Mouse (Mus musculus): ENCODE results near the gene Slc1a7. TPM values are rescaled to one million over a fixed set of nuclear protein-coding genes. Genes with fewer than 3 reads are reported as not detected.
A peak's percentile ranks its signal among the peaks of the same experiment; 100 is the strongest.

Gene Slc1a7
- polyA plus RNA-seq, 1 experiment from 2014 or later, result 0.09 TPM

DNA sequence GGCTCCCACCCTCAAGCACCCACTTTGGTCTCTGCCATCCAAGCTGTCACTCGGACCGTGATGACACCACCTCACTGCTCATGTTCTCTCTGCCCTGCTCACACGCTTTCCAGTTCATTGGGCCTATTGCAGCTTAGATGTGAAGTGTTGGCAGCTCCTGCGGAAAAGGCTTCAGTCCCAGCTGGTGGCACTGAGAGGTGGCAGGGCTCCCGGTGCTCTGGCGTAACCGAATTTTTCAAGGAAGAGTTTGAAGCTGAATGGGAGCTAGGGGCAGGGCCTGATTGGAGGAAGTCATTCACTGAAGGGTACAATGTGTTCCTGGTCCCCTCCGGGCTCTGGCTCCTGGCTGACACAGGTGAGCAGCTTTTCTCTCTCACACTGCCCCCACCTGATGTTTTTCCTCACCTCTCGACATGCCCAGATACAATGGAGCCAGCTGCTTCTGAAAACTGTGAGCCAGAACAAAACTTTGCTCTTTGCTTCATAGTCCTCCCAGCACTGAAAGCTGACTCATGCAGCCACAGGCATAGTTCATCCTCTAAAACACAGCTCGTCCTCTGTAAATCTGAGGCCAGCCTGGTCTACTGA is 83.6 kb downstream of the Slc1a7 start:
- 81% methylated on average over 10 of the region's 10 CpGs for WGBS
- Histone ChIP-seq H3K36me3 (ENCODE audit: insufficient read depth) (peaks cover 82% of the 10 kb centered on the region), H3K27me3 (ENCODE audit: insufficient read depth, low read length) (no peaks in the 10 kb centered on the region), H3K4me2 (no peak overlapping the region), H3K9ac (no peak overlapping the region), H3K9me3 (ENCODE audit: low read depth, low read length) (no peaks in the 10 kb centered on the region), H3K4me3 (ENCODE audit: low read depth, low read length) (no peak overlapping the region), H3K27ac (ENCODE audit: low read depth) (no peak overlapping the region), H3K4me1 (ENCODE audit: insufficient read depth) (no peaks in the 10 kb centered on the region)
- ATAC-seq (ENCODE audit: insufficient read depth) (no peak), DNase-seq (no peak)
- no peak for TF ChIP-seq CTCF (IDR thresholded peaks at IDR 0.05; ENCODE audit: low read depth)

DNA sequence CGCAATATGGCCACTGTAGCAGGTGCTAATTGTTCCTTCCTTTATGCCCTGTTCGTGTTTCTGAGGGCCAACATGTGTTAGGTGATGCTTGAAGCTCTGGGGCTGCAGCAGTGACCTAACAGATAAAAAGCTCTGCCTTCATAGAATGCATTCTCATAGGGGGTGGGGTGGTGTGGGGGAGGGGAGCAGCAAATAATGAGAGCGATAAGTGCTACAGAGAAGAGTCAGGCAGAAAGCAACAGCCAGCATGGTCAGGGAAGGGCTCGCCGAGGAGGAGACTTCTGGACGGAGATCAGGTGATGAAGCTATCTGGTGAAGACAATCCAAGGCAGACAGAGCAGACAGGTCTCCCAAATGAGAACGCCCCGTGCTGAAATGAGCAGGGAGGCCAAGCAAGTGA is 84.5 kb downstream of the Slc1a7 start:
- 73% methylated on average over 8 of the region's 8 CpGs for WGBS
- no peak for DNase-seq

DNA sequence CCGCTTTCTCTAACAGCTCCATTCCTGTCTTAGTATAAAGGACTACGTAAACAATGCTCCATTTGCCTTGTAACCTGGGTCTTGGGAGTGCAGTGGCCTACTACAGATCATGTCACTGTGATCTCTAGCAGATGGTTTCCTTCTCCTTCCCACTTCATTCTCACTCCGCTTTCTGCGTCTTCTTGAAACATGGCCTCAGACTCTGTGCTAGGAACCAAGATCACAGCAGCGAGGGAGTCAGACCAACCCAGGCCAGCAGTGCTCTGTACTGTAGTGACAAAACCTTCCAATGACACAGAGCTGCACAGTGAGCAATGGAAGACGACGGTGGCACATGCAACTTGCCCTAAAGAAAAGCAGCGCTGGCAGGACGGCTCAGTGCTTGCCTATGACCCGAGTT is 87.7 kb downstream of the Slc1a7 start:
- Histone ChIP-seq H3K4me2 (no peak overlapping the region), H3K27me3 (ENCODE audit: insufficient read depth, low read length) (no peaks in the 10 kb centered on the region), H3K9me3 (ENCODE audit: low read depth, low read length) (no peaks in the 10 kb centered on the region), H3K9ac (no peak overlapping the region), H3K27ac (ENCODE audit: low read depth) (peak overlapping the region; percentile 20; the same call in 1 of the 2 replicates), H3K36me3 (ENCODE audit: insufficient read depth) (peaks cover 74% of the 10 kb centered on the region), H3K4me1 (ENCODE audit: insufficient read depth) (no peaks in the 10 kb centered on the region), H3K4me3 (ENCODE audit: low read depth, low read length) (no peak overlapping the region)
- ATAC-seq (ENCODE audit: insufficient read depth) (peak; percentile 85; the same call in 1 of the 2 replicates), DNase-seq (peak; percentile 81)
- TF ChIP-seq CTCF (IDR thresholded peaks at IDR 0.05; ENCODE audit: low read depth), result no peak
- 60% methylated on average over 10 of the region's 10 CpGs for WGBS

More for the DNA sequence above, 84.5 kb downstream of the Slc1a7 start:
- Histone ChIP-seq H3K36me3 (ENCODE audit: insufficient read depth) (peaks cover 76% of the 10 kb centered on the region), H3K27ac (ENCODE audit: low read depth) (no peak overlapping the region), H3K4me3 (ENCODE audit: low read depth, low read length) (no peak overlapping the region), H3K9ac (no peak overlapping the region), H3K4me1 (ENCODE audit: insufficient read depth) (no peaks in the 10 kb centered on the region), H3K27me3 (ENCODE audit: insufficient read depth, low read length) (no peaks in the 10 kb centered on the region), H3K4me2 (no peak overlapping the region), H3K9me3 (ENCODE audit: low read depth, low read length) (no peaks in the 10 kb centered on the region)
- TF ChIP-seq CTCF (IDR thresholded peaks at IDR 0.05; ENCODE audit: low read depth), result no peak
- ATAC-seq (ENCODE audit: insufficient read depth), result no peak

DNA sequence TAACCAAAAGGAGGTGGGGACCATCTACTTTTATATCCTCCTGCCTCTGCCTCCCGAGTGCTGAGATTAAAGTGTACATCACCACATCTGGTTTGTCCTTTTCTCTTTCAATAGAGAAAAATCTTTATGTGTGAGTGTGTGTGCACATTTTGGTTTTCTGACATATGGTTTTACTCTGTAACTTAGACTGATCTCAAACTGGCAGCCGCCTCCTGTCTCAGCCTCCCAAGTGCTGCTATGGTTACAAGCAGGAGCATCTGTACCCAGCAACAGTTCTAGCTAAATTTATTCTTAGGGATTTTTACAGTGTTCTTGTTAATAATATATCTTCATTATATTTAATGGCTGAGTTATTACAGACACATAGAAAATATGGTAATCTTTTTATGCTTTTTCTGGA is 89.1 kb downstream of the Slc1a7 start:
- Histone ChIP-seq H3K4me3 (ENCODE audit: low read depth, low read length) (no peak overlapping the region), H3K27ac (ENCODE audit: low read depth) (no peak overlapping the region), H3K9me3 (ENCODE audit: low read depth, low read length) (no peaks in the 10 kb centered on the region), H3K9ac (no peak overlapping the region), H3K4me2 (no peak overlapping the region), H3K4me1 (ENCODE audit: insufficient read depth) (no peaks in the 10 kb centered on the region), H3K36me3 (ENCODE audit: insufficient read depth) (peaks cover 72% of the 10 kb centered on the region), H3K27me3 (ENCODE audit: insufficient read depth, low read length) (no peaks in the 10 kb centered on the region)
- 88% methylated on average over 2 of the region's 2 CpGs for WGBS
- TF ChIP-seq CTCF (IDR thresholded peaks at IDR 0.05; ENCODE audit: low read depth), result no peak
- ATAC-seq (ENCODE audit: insufficient read depth) (no peak), DNase-seq (no peak)

DNA sequence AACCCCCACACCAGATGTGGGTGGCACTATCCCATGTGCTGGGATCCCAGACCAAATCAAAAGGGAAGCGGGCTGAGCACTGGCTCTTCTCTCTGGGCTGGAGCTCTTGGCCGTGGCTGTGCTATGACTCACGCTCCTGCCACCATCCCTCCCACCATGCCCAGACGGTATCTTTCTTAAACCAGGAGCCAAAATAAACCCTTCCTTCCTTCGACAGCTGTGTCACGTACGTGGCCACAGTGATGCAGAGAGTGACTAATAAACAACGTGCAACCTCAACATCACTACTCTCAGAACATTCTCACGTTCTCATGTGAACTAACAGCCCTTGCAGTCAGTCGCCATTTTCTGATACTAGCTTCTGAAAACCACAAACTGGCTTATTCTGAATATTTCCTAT is 90.0 kb downstream of the Slc1a7 start:
- Histone ChIP-seq H3K4me1 (ENCODE audit: insufficient read depth) (no peaks in the 10 kb centered on the region), H3K27ac (ENCODE audit: low read depth) (no peak overlapping the region), H3K36me3 (ENCODE audit: insufficient read depth) (peaks cover 73% of the 10 kb centered on the region), H3K4me2 (no peak overlapping the region), H3K27me3 (ENCODE audit: insufficient read depth, low read length) (no peaks in the 10 kb centered on the region), H3K9ac (no peak overlapping the region), H3K9me3 (ENCODE audit: low read depth, low read length) (no peaks in the 10 kb centered on the region), H3K4me3 (ENCODE audit: low read depth, low read length) (no peak overlapping the region)
- WGBS, result 40% methylated on average over 10 of the region's 10 CpGs
- TF ChIP-seq CTCF (IDR thresholded peaks at IDR 0.05; ENCODE audit: low read depth), result no peak
- ATAC-seq (ENCODE audit: insufficient read depth), result peak; percentile 55; the same call in 1 of the 2 replicates
- DNase-seq, result peak; percentile 49

DNA sequence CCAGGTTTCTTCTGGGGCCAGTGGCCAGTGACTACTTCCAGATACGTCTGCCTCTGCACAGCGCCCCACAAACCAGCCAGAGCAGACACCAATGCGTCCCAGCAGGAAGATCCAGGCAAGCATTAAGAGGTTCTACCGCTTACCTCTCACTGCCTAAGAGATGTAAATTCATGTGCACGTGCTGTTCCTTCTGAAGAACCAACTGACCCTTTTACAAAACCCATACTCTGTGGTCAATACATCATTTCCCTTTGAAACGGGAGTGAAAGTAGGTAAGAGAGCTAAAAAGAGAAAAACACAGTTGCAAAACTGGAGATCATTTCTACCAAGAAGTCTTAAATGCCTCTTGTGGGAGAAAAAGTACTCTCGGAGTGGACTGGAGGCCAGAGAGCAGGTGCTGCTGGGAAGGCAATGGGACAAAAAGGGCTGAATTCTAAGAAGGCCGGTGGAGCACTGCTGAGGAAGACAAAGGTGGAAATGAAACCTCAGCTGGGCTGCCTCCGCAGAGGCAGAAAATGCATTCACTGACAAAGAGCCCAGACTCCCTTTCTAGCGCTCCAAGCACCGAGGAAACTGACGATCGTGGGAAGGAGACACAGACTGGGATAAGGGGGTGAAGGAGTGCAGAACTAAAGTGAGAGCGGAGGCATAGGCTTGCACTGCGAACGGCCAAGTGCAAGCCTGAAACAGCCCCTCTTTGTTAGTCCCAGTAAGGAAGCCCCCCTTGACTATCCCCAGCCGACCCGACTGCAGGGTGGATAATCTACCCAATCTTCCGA is 91.7 kb downstream of the Slc1a7 start:
- 82% methylated on average over 19 of the region's 19 CpGs for WGBS
- DNase-seq (no peak), ATAC-seq (ENCODE audit: insufficient read depth) (no peak)
- H3K27ac ChIP-seq (ENCODE audit: low read depth), result no peak overlapping the region
- no peaks in the 10 kb centered on the region for H3K4me1 ChIP-seq (ENCODE audit: insufficient read depth)
- peaks cover 69% of the 10 kb centered on the region for H3K36me3 ChIP-seq (ENCODE audit: insufficient read depth)
- TF ChIP-seq CTCF (IDR thresholded peaks at IDR 0.05; ENCODE audit: low read depth), result no peak
- H3K4me2 ChIP-seq, result no peak overlapping the region
- H3K9ac ChIP-seq, result no peak overlapping the region
- H3K9me3 ChIP-seq (ENCODE audit: low read depth, low read length), result no peaks in the 10 kb centered on the region
- H3K27me3 ChIP-seq (ENCODE audit: insufficient read depth, low read length), result no peaks in the 10 kb centered on the region
- no peak overlapping the region for H3K4me3 ChIP-seq (ENCODE audit: low read depth, low read length)

DNA sequence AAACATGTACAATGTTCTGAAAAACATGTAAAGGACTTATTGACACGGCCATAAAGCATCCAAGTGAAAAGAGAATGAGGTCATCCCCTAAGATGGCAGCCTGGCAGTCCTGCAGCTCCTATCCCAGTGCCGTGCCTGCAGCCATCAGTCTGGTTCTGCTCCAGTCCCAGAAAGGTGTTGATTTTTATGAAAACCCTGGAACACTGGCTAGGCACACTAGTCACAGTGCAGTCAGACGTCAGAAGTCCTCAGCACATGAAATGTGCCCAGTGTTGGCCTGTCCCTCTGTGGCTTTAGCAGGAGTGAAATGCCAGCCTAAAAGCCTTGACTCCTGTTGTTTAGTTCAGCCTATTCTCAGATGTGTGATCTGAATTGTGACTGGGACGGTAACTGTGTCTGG is 92.6 kb downstream of the Slc1a7 start:
- WGBS, result 82% methylated on average over 4 of the region's 4 CpGs
- no peaks in the 10 kb centered on the region for H3K9me3 ChIP-seq (ENCODE audit: low read depth, low read length)
- ATAC-seq (ENCODE audit: insufficient read depth) (no peak), DNase-seq (no peak)
- H3K9ac ChIP-seq, result no peak overlapping the region
- no peak overlapping the region for H3K27ac ChIP-seq (ENCODE audit: low read depth)
- no peaks in the 10 kb centered on the region for H3K27me3 ChIP-seq (ENCODE audit: insufficient read depth, low read length)
- peaks cover 59% of the 10 kb centered on the region for H3K36me3 ChIP-seq (ENCODE audit: insufficient read depth)
- H3K4me1 ChIP-seq (ENCODE audit: insufficient read depth), result no peaks in the 10 kb centered on the region
- no peak overlapping the region for H3K4me3 ChIP-seq (ENCODE audit: low read depth, low read length)
- no peak overlapping the region for H3K4me2 ChIP-seq
- TF ChIP-seq CTCF (IDR thresholded peaks at IDR 0.05; ENCODE audit: low read depth), result no peak
